23 mouse cellular contexts compared by ENCODE assay signal in genomic region chr17:7855851-7856250, GRCm38 (mm10). TPM values are rescaled to one million over a fixed set of nuclear protein-coding genes. Genes with fewer than 3 reads are reported as not detected.
A peak's percentile ranks its signal among the peaks of the same experiment; 100 is the strongest.
DNase-seq lines count a peak whose midpoint lies in the region; ATAC-seq lines count a peak whose summit lies in the region.
"Had no signal": no experiment of that assay in that cellular context is flagged by ENCODE, and none has a peak within 500 bp of the region (broad histone marks: within the 10 kb centered on the region; RNA-seq: fewer than 3 reads in every experiment).

No protein-coding gene starts in this region.

- DNase-seq in heart, postnatal 4 days: peak; percentile 36
- no peak for DNase-seq in heart, adult 18-20 months
- DNase-seq in lung, postnatal 10 days: peak; percentile 34
- no peak for DNase-seq in lung, postnatal 36 days
- DNase-seq in R1 (ENCODE audit: low read depth, low spot score): peak; percentile 59
- DNase-seq in cerebellum, postnatal 25 days: no peak
- no peak for DNase-seq in ovary, adult 18-20 months (ENCODE audit: low spot score)
- DNase-seq: adrenal gland, postnatal 14 days; cerebellum, adult 11 months; cerebellum, postnatal 10 days; gastrocnemius, adult 2 months; heart, adult 11 months; kidney, postnatal 14 days; left cerebral cortex, postnatal 4 days; liver, embryonic 13.5 days; thymus, adult 2 months had no signal

- ATAC-seq in megakaryocyte progenitor cell, adult 5-6 weeks (replicated peaks; ENCODE audit: poor library complexity): peak; percentile 64
- ATAC-seq: hindbrain, embryonic 16.5 days; intestine, postnatal 0 days; lung, postnatal 0 days; midbrain, embryonic 16.5 days; Patski had no signal

RNA-seq across cellular contexts. Expression of gene Fndc1, which starts 28.7 kb away (rescaled TPM):
- 100 to 1,000 TPM in 1 of 2 experiments, 10 to 100 TPM in 1; 96.0 to 105 TPM for total RNA-seq in heart, postnatal 4 days (2021)
- total RNA-seq in heart, adult 18-20 months (2021): 10 to 100 TPM; 12.3 to 15.9 TPM
- total RNA-seq in megakaryocyte progenitor cell, adult 5-6 weeks (2015): 0.12 TPM in 1 of 2 replicates, not detected in the other
- not detected in 2 replicates for total RNA-seq in megakaryocyte progenitor cell, adult 5-6 weeks (2017)
- total RNA-seq: megakaryocyte-erythroid progenitor cell, adult 5-6 weeks had no signal

Comparison
In these comparisons a context has a peak if more than half of its experiments do, and no peak if none do; other contexts are left out.
1. DNase-seq: peak in heart, postnatal 4 days (single experiment), lung, postnatal 10 days (single experiment) and R1 (single experiment); none in heart, adult 18-20 months (0 of 2), lung, postnatal 36 days (single experiment), cerebellum, postnatal 25 days (0 of 2) and ovary, adult 18-20 months (single experiment).
2. RNA of gene Fndc1, which starts 28.7 kb away (total RNA-seq): 96.0 to 105 TPM in heart, postnatal 4 days and 12.3 to 15.9 TPM in heart, adult 18-20 months; 0.12 TPM in megakaryocyte progenitor cell, adult 5-6 weeks; every median in the first group is over 10 times any median in the second.